ENCODE assay signal across 25 mouse cellular contexts in genomic region chr3:15132136-15132535, GRCm38 (mm10).
DNase-seq lines count a peak whose midpoint lies in the region; ATAC-seq lines count a peak whose summit lies in the region.
"Had no signal": no experiment of that assay in that cellular context is flagged by ENCODE, and none has a peak within 500 bp of the region (broad histone marks: within the 10 kb centered on the region; RNA-seq: fewer than 3 reads in every experiment).

No protein-coding gene starts in this region.

- no peaks in the 10 kb centered on the region for H3K9me3 ChIP-seq in kidney, embryonic 15.5 days (replicated peaks)
- H3K9me3 ChIP-seq in lung, embryonic 15.5 days: no peaks in the 10 kb centered on the region
- no peaks in the 10 kb centered on the region for H3K9me3 ChIP-seq in intestine, embryonic 16.5 days (ENCODE audit: control insufficient read depth, low read length)
- H3K9me3 ChIP-seq in heart, embryonic 10.5 days: no peaks in the 10 kb centered on the region
- H3K9me3 ChIP-seq: forebrain, embryonic 12.5 days; G1E; heart, embryonic 15.5 days; hindbrain, embryonic 13.5 days; liver, embryonic 13.5 days; midbrain, embryonic 10.5 days; neural tube, embryonic 15.5 days had no signal

- no peaks in the 10 kb centered on the region for H3K4me1 ChIP-seq in kidney, embryonic 15.5 days
- H3K4me1 ChIP-seq in lung, embryonic 15.5 days: peaks cover 11% of the 10 kb centered on the region; the same call in 1 of the 2 replicates
- H3K4me1 ChIP-seq in intestine, embryonic 16.5 days (ENCODE audit: control insufficient read depth, insufficient read depth, low read length): no peaks in the 10 kb centered on the region
- H3K4me1 ChIP-seq in heart, embryonic 10.5 days: no peaks in the 10 kb centered on the region
- H3K4me1 ChIP-seq: forebrain, embryonic 12.5 days; heart, embryonic 15.5 days; hindbrain, embryonic 13.5 days; liver, embryonic 13.5 days; midbrain, embryonic 10.5 days; neural tube, embryonic 15.5 days had no signal

- peak; percentile 58 for ATAC-seq in kidney, embryonic 15.5 days (replicated peaks; ENCODE audit: low FRiP score)
- peak; percentile 90 for ATAC-seq in lung, embryonic 15.5 days (ENCODE audit: borderline replicate concordance, extremely low read depth, low FRiP score, low TSS enrichment)
- ATAC-seq in intestine, embryonic 16.5 days: 0 out of 2 replicates have a peak, but pooled peaks have one; percentile 42

- no peak for DNase-seq in kidney, postnatal 36 days
- no peak for DNase-seq in lung, postnatal 4 days
- DNase-seq in splenic B cell, adult 2 months (ENCODE audit: low read depth, low spot score): peak; percentile 44
- no peak for DNase-seq in T-cell, adult 2 months (ENCODE audit: low spot score)
- no peak for DNase-seq in heart, embryonic 10.5 days (ENCODE audit: low spot score)
- DNase-seq: adrenal gland, postnatal 14 days; B cell, adult 2 months; cerebellum, adult 9-11 months; gastrocnemius, postnatal 36 days; heart, postnatal 36 days; kidney, adult 9 months; layer of hippocampus, postnatal 36 days; liver, embryonic 13.5 days; thymus, adult 18-20 months; thymus, postnatal 36 days had no signal

- H3K4me3 ChIP-seq in kidney, embryonic 15.5 days (replicated peaks): no peak overlapping the region
- H3K4me3 ChIP-seq in lung, embryonic 15.5 days: no peak overlapping the region
- no peak overlapping the region for H3K4me3 ChIP-seq in intestine, embryonic 16.5 days (ENCODE audit: low read length)
- no peak overlapping the region for H3K4me3 ChIP-seq in heart, embryonic 10.5 days
- H3K4me3 ChIP-seq: forebrain, embryonic 12.5 days; heart, embryonic 15.5 days; hindbrain, embryonic 13.5 days; liver, embryonic 13.5 days; midbrain, embryonic 10.5 days; neural tube, embryonic 15.5 days had no signal

- no peaks in the 10 kb centered on the region for H3K36me3 ChIP-seq in kidney, embryonic 15.5 days
- no peaks in the 10 kb centered on the region for H3K36me3 ChIP-seq in lung, embryonic 15.5 days
- no peaks in the 10 kb centered on the region for H3K36me3 ChIP-seq in intestine, embryonic 16.5 days (ENCODE audit: control insufficient read depth, insufficient read depth, low read length)
- no peaks in the 10 kb centered on the region for H3K36me3 ChIP-seq in splenic B cell, adult 2 months (ENCODE audit: control insufficient read depth, insufficient read depth, low read length, poor library complexity, severe bottlenecking)
- no peaks in the 10 kb centered on the region for H3K36me3 ChIP-seq in heart, embryonic 10.5 days
- H3K36me3 ChIP-seq: forebrain, embryonic 12.5 days; G1E; heart, embryonic 15.5 days; hindbrain, embryonic 13.5 days; liver, embryonic 13.5 days; midbrain, embryonic 10.5 days; neural tube, embryonic 15.5 days had no signal

- WGBS in kidney, embryonic 15.5 days: 32% methylated on average over 5 of the region's 5 CpGs
- 19% methylated on average over 5 of the region's 5 CpGs for WGBS in lung, embryonic 15.5 days
- whole genome bisulfite sequencing in intestine, embryonic 16.5 days: 35% methylated on average over 5 of the region's 5 CpGs
- WGBS in heart, embryonic 10.5 days: 67% methylated on average over 5 of the region's 5 CpGs

- no peak overlapping the region for H3K27ac ChIP-seq in kidney, embryonic 15.5 days
- H3K27ac ChIP-seq in lung, embryonic 15.5 days: peak overlapping the region; percentile 57; the same call in 1 of the 2 replicates
- H3K27ac ChIP-seq in intestine, embryonic 16.5 days (ENCODE audit: low read length): no peak overlapping the region
- no peak overlapping the region for H3K27ac ChIP-seq in heart, embryonic 10.5 days
- H3K27ac ChIP-seq: forebrain, embryonic 12.5 days; heart, embryonic 15.5 days; hindbrain, embryonic 13.5 days; liver, embryonic 13.5 days; midbrain, embryonic 10.5 days; neural tube, embryonic 15.5 days had no signal

- no peak overlapping the region for H3K9ac ChIP-seq in kidney, embryonic 15.5 days
- no peak overlapping the region for H3K9ac ChIP-seq in lung, embryonic 15.5 days
- H3K9ac ChIP-seq in intestine, embryonic 16.5 days (ENCODE audit: low read depth, low read length): no peak overlapping the region
- H3K9ac ChIP-seq: forebrain, embryonic 12.5 days; heart, embryonic 15.5 days; hindbrain, embryonic 13.5 days; liver, embryonic 13.5 days; neural tube, embryonic 15.5 days had no signal

- H3K27me3 ChIP-seq in kidney, embryonic 15.5 days: no peaks in the 10 kb centered on the region
- no peaks in the 10 kb centered on the region for H3K27me3 ChIP-seq in lung, embryonic 15.5 days
- H3K27me3 ChIP-seq in intestine, embryonic 16.5 days (replicated peaks; ENCODE audit: control insufficient read depth, insufficient read depth, low read length): no peaks in the 10 kb centered on the region
- no peaks in the 10 kb centered on the region for H3K27me3 ChIP-seq in splenic B cell, adult 2 months (ENCODE audit: control insufficient read depth, insufficient read depth, low read length, poor library complexity, severe bottlenecking)
- H3K27me3 ChIP-seq in heart, embryonic 10.5 days (ENCODE audit: insufficient read depth, poor library complexity, severe bottlenecking): no peaks in the 10 kb centered on the region
- H3K27me3 ChIP-seq: CH12.LX; forebrain, embryonic 12.5 days; heart, embryonic 15.5 days; hindbrain, embryonic 13.5 days; liver, embryonic 13.5 days; neural tube, embryonic 15.5 days had no signal

- no peak overlapping the region for H3K4me2 ChIP-seq in kidney, embryonic 15.5 days
- no peak overlapping the region for H3K4me2 ChIP-seq in lung, embryonic 15.5 days
- no peak overlapping the region for H3K4me2 ChIP-seq in intestine, embryonic 16.5 days (ENCODE audit: low read depth, low read length)
- H3K4me2 ChIP-seq: forebrain, embryonic 12.5 days; heart, embryonic 15.5 days; hindbrain, embryonic 13.5 days; liver, embryonic 13.5 days; neural tube, embryonic 15.5 days had no signal
